Mouse (Mus musculus) cerebellum, postnatal 14 days (tissue): ENCODE measurements at regions not wholly inside any gene's neighbourhood (a gene's known extent, or its start where the extent isn't known, plus 50 kb on each side); places are given as distances from the start of the nearest gene placed in this dataset.
"Not testable (repeated sequence)": the region's sequence is repeated elsewhere in the genome, so short reads cannot be mapped to it uniquely, and the experiment has no call there.

Experiments used
- DNase-seq, 2 experiments: peaks; one replicate each; pipeline ENCODE4 v3.0.0; 2021; ENCODE audit warnings: mixed read lengths in 2 of 2

DNA sequence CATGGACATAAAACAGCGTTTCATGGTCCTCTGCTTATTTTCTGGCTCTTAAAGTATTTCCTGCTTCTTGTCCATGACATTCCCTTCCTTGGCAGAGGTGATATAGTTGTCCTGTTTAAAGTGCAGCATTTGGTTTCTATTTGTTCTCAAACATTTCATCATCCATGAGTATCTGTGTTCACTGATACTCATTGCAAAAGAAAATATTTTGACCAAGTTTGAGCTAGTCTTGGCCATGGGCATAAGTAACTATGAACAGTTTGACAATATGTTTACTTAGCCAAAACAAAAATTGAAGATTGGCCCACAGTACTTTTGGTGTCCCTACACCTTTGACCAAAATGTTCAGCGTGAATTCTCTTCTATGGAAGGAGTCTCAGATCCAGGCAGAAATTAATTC, 58.7 kb upstream of the 2310057J18Rik start:
- not testable (repeated sequence) for DNase-seq

DNA sequence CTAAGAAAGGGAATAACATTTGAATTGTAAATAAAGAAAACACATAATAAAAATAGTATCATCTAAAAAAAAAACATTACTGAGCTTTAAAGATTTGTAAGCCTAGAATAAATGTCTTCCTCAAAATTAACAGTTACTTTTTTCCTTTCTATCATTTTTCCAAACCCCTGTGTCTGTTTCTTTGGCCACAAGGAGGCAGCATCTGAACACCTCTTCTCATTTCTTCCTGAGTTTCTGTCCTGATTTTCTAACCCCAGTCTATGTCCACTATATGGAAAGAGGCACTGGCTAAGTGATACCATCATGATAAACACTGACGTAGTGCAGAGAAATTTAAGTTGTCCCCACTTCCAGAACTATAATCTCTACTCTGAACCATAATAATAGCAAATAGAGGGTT, 55.8 kb upstream of the Soga3 start:
- DNase-seq = peak; percentile 52 to 63
